Mouse (Mus musculus) ovary, postnatal 14 days (tissue): ENCODE measurements around the gene Car5b.
A peak's percentile ranks its signal among the peaks of the same experiment; 100 is the strongest.

Experiments
- DNase-seq: peaks from one replicate; pipeline ENCODE4 v3.0.0; 2022; ENCODE audit warnings: low spot score

The Car5b gene

GRCm38 (mm10) chrX:164027607-164028289, at the start of gene Car5b:
Gene Car5b (minus strand): TSS chrX:164027997.
- DNase-seq = peak; percentile 67

GRCm38 (mm10) chrX:164076040-164076775, 48.4 kb upstream of the Car5b start, which contains the start of gene Siah1b:
Gene Siah1b (minus strand): TSS chrX:164076493.
- DNase-seq = peak; percentile 76

GRCm38 (mm10) chrX:164068968-164069367, 41.2 kb upstream of the Car5b start:
- DNase-seq = no peak

GRCm38 (mm10) chrX:164066185-164066584, 38.4 kb upstream of the Car5b start:
- peak; percentile 39 for DNase-seq

- DNase-seq = no peak
Observed at GRCm38 (mm10) chrX:164059070-164059469, 31.3 kb upstream of the Car5b start.

GRCm38 (mm10) chrX:164058523-164058922, 30.7 kb upstream of the Car5b start:
- no peak for DNase-seq

GRCm38 (mm10) chrX:164055726-164056125, 27.9 kb upstream of the Car5b start:
- no peak for DNase-seq

- no peak for DNase-seq
Observed at GRCm38 (mm10) chrX:164046736-164047135, 18.9 kb upstream of the Car5b start.

- no peak for DNase-seq
Observed at GRCm38 (mm10) chrX:164042069-164042468, 14.3 kb upstream of the Car5b start.

- DNase-seq = no peak
Observed at GRCm38 (mm10) chrX:164038882-164039281, 11.1 kb upstream of the Car5b start.

GRCm38 (mm10) chrX:164035931-164036330, 8.1 kb upstream of the Car5b start:
- DNase-seq = no peak

GRCm38 (mm10) chrX:164035401-164035800, 7.6 kb upstream of the Car5b start:
- DNase-seq = no peak

GRCm38 (mm10) chrX:164032526-164032925, 4.7 kb upstream of the Car5b start:
- no peak for DNase-seq

GRCm38 (mm10) chrX:164015636-164016035, 12.2 kb downstream of the Car5b start:
- DNase-seq = no peak

GRCm38 (mm10) chrX:164014956-164015355, 12.8 kb downstream of the Car5b start:
- DNase-seq = no peak

- no peak for DNase-seq
Observed at GRCm38 (mm10) chrX:164013318-164013717, 14.5 kb downstream of the Car5b start.

- DNase-seq = peak; percentile 4
Observed at GRCm38 (mm10) chrX:164004809-164005208, 23.0 kb downstream of the Car5b start.

GRCm38 (mm10) chrX:163999848-164000247, 27.9 kb downstream of the Car5b start:
- no peak for DNase-seq

GRCm38 (mm10) chrX:163996754-163997153, 31.0 kb downstream of the Car5b start:
- DNase-seq = no peak

- no peak for DNase-seq
Observed at GRCm38 (mm10) chrX:163987718-163988374, 40.0 kb downstream of the Car5b start.

- no peak for DNase-seq
Observed at GRCm38 (mm10) chrX:163982129-163982528, 45.7 kb downstream of the Car5b start.

GRCm38 (mm10) chrX:163981500-163981899, 46.3 kb downstream of the Car5b start:
- no peak for DNase-seq

- no peak for DNase-seq
Observed at GRCm38 (mm10) chrX:163981092-163981491, 46.7 kb downstream of the Car5b start.
